8 mouse cellular contexts compared by ENCODE assay signal in the genomic region with DNA sequence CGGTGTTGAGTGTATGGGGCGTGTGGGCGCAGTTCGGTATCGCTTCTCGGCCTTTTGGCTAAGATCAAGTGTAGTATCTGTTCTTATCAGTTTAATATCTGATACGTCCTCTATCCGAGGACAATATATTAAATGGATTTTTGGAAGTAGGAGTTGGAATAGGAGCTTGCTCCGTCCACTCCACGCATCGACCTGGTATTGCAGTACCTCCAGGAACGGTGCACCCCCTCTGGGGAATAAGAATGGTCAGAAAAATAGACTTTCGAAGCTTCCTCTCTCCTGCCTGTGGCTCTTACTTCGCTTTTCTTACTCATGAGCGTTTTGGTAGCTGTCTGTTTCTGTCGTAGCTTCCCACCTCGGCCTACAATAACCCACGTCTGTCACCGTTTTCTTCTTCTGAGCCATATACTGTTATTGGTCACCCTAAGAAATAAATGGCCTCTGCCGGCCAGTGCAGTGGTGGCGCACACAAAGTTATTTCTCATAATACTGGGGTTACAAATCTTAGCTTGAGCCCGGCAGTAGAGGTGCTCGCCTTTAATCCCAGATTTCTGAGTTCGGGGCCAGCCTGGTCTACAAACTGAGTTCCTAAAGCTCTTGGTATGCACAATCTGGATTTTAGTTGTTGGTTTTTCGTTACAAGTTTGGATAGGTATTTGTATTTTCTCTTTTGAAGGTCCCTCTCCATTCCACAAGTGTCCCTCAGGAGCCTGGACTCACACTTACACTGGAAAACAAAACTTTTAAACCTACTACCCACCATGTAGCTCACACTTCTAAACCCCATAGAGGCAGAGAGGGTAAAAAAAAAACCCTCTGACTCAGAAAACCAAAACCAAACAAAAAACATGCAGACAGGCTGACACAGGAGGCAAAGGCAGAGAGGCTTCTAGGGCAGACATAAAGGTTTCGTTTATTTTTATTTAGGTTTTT. TPM values are rescaled to one million over a fixed set of nuclear protein-coding genes. Genes with fewer than 3 reads are reported as not detected.
A peak's percentile ranks its signal among the peaks of the same experiment; 100 is the strongest.
DNase-seq lines count a peak whose midpoint lies in the region; ATAC-seq lines count a peak whose summit lies in the region.
"Not testable (repeated sequence)": the region's sequence is repeated elsewhere in the genome, so short reads cannot be mapped to it uniquely, and the experiment has no call there.
"Had no signal": no experiment of that assay in that cellular context is flagged by ENCODE, and none has a peak within 500 bp of the region (broad histone marks: within the 10 kb centered on the region; RNA-seq: fewer than 3 reads in every experiment).

No protein-coding gene starts in this region.

- peak overlapping the region; percentile 42 for H3K4me3 ChIP-seq in megakaryocyte, embryonic 14.5 days (replicated peaks)

- peak; percentile 43 for DNase-seq in adrenal gland, adult 2 months
- DNase-seq in embryo, embryonic 11 days = peak; percentile 76
- DNase-seq in left cerebral cortex, postnatal 4 days = peak; percentile 34
- peak; percentile 95 for DNase-seq in retina, postnatal 1 day

- H3K27me3 ChIP-seq in megakaryocyte, embryonic 14.5 days (replicated peaks) = not testable (repeated sequence)

- peak; percentile 62 for ATAC-seq in granulocyte monocyte progenitor cell, adult 5-6 weeks (replicated peaks; ENCODE audit: poor library complexity, severe bottlenecking)
- peak; percentile 52 for ATAC-seq in inflammation-experienced regulatory T-cells, adult 6 months

- not testable (repeated sequence) for H3K36me3 ChIP-seq in megakaryocyte, embryonic 14.5 days (replicated peaks; ENCODE audit: low read length)

- H3K9me3 ChIP-seq in megakaryocyte, embryonic 14.5 days = not testable (repeated sequence)

- intact Hi-C loops in left cerebral cortex, postnatal 4 days (cut with DNase I) = not testable (repeated sequence)

- peaks cover 19% of the 10 kb centered on the region for H3K4me1 ChIP-seq in megakaryocyte, embryonic 14.5 days

RNA-seq across cellular contexts. Expression of gene Rdm1, which starts 15.0 kb away (rescaled TPM):
- total RNA-seq in adrenal gland, adult 2 months (2021) = 10 to 100 TPM; 28.7 to 29.8 TPM
- polyA plus RNA-seq in adrenal gland, adult 2 months (2012; rRNA removed) = 17.5 and 19.9 TPM in 2 replicates
- 6.4 and 28.8 TPM in 2 replicates for total RNA-seq in granulocyte monocyte progenitor cell, adult 5-6 weeks (2014; fragmentation: Nextera tagmentation)
- total RNA-seq in granulocyte monocyte progenitor cell, adult 5-6 weeks (2017) = 6.2 and 17.0 TPM in 2 replicates
- 10 to 100 TPM; 74.3 to 80.3 (median 78.1) TPM for polyA plus RNA-seq in inflammation-experienced regulatory T-cells, adult 6 months (2017; shearing (Covaris generic))
- total RNA-seq in left cerebral cortex, postnatal 4 days (2021) = 1 to 10 TPM; 4.5 to 4.7 TPM
- polyA plus RNA-seq in megakaryocyte, embryonic 14.5 days (2012; ENCODE audit: insufficient read depth, low replicate concordance) = 3.8 TPM in 1 of 2 replicates, not detected in the other

RNA-seq across cellular contexts. Expression of gene Arl4d, which starts 23.4 kb away (rescaled TPM):
- total RNA-seq in adrenal gland, adult 2 months (2021) = 10 to 100 TPM; 10.8 to 16.6 TPM
- 4.0 and 4.8 TPM in 2 replicates for polyA plus RNA-seq in adrenal gland, adult 2 months (2012; rRNA removed)
- 1.1 TPM in 1 of 2 replicates, not detected in the other for total RNA-seq in granulocyte monocyte progenitor cell, adult 5-6 weeks (2014; fragmentation: Nextera tagmentation)
- 0.34 and 0.77 TPM in 2 replicates for total RNA-seq in granulocyte monocyte progenitor cell, adult 5-6 weeks (2017)
- 1 to 10 TPM in 1 of 3 experiments, under 1 TPM in 1, not detected in 1; 0.40 to 1.6 TPM for polyA plus RNA-seq in inflammation-experienced regulatory T-cells, adult 6 months (2017; shearing (Covaris generic))
- 10 to 100 TPM; 23.3 to 26.5 TPM for total RNA-seq in left cerebral cortex, postnatal 4 days (2021)
- 1.2 TPM in 1 of 2 replicates, not detected in the other for polyA plus RNA-seq in megakaryocyte, embryonic 14.5 days (2012; ENCODE audit: insufficient read depth, low replicate concordance)

RNA-seq across cellular contexts. Expression of gene Gm11634, which starts 42.9 kb away (rescaled TPM):
- total RNA-seq in adrenal gland, adult 2 months (2021) = not detected
- polyA plus RNA-seq in adrenal gland, adult 2 months (2012; rRNA removed) = not detected in 2 replicates
- total RNA-seq in granulocyte monocyte progenitor cell, adult 5-6 weeks (2014; fragmentation: Nextera tagmentation) = not detected in 2 replicates
- total RNA-seq in granulocyte monocyte progenitor cell, adult 5-6 weeks (2017) = not detected in 2 replicates
- under 1 TPM in 2 of 3 experiments, not detected in 1; 0.49 to 0.62 TPM for polyA plus RNA-seq in inflammation-experienced regulatory T-cells, adult 6 months (2017; shearing (Covaris generic))
- total RNA-seq in left cerebral cortex, postnatal 4 days (2021) = not detected
- not detected in 2 replicates for polyA plus RNA-seq in megakaryocyte, embryonic 14.5 days (2012; ENCODE audit: insufficient read depth, low replicate concordance)
- total RNA-seq: gastrocnemius, adult 8-10 months had no signal

RNA-seq across cellular contexts. Expression of gene Tmem106a, which starts 59.9 kb away (rescaled TPM):
- total RNA-seq in adrenal gland, adult 2 months (2021) = 10 to 100 TPM; 14.4 to 17.0 TPM
- 25.1 and 28.6 TPM in 2 replicates for polyA plus RNA-seq in adrenal gland, adult 2 months (2012; rRNA removed)
- 4.3 and 6.3 TPM in 2 replicates for total RNA-seq in granulocyte monocyte progenitor cell, adult 5-6 weeks (2014; fragmentation: Nextera tagmentation)
- 0.78 and 1.4 TPM in 2 replicates for total RNA-seq in granulocyte monocyte progenitor cell, adult 5-6 weeks (2017)
- 10 to 100 TPM; 15.6 to 19.0 (median 16.8) TPM for polyA plus RNA-seq in inflammation-experienced regulatory T-cells, adult 6 months (2017; shearing (Covaris generic))
- total RNA-seq in left cerebral cortex, postnatal 4 days (2021) = 1 to 10 TPM; 1.5 to 3.5 TPM
- 3.4 and 23.5 TPM in 2 replicates for polyA plus RNA-seq in megakaryocyte, embryonic 14.5 days (2012; ENCODE audit: insufficient read depth, low replicate concordance)

Comparison
In these comparisons a context has a peak if more than half of its experiments do, and no peak if none do; other contexts are left out.
1. Peak in every context shown above with its lines: DNase-seq, ATAC-seq and H3K4me3 ChIP-seq.
2. DNase-seq: peak in every context shown above with its lines; median percentile 95 in retina, postnatal 1 day; 76 in embryo, embryonic 11 days; 43 in adrenal gland, adult 2 months; 34 in left cerebral cortex, postnatal 4 days.
3. RNA of gene Arl4d, which starts 23.4 kb away (total RNA-seq): 23.3 to 26.5 TPM in left cerebral cortex, postnatal 4 days and 10.8 to 16.6 TPM in adrenal gland, adult 2 months; 0.34 to 1.1 TPM in granulocyte monocyte progenitor cell, adult 5-6 weeks; every median in the first group is over 4 times any median in the second.